Mouse (Mus musculus) urinary bladder, postnatal 14 days (tissue): ENCODE results near the gene Vmn2r-ps130.
"Not testable (repeated sequence)": the region's sequence is repeated elsewhere in the genome, so short reads cannot be mapped to it uniquely, and the experiment has no call there.

Experiments
- DNase-seq: peaks from one replicate; pipeline ENCODE4 v3.0.0; 2021; ENCODE audit warnings: low spot score

Gene Vmn2r-ps130

GRCm38 (mm10) chr17:23060866-23061265, at the start of gene Vmn2r-ps130:
Gene Vmn2r-ps130 (plus strand): TSS chr17:23061166.
- not testable (repeated sequence) for DNase-seq
